Mouse (Mus musculus) urinary bladder, postnatal 36 days (tissue): ENCODE data around the gene E2f1.

Experiments used
- DNase-seq, 2 experiments: peaks; one replicate each; pipeline ENCODE4 v3.0.0; 2022; ENCODE audit warnings: low spot score in 2 of 2, mixed read lengths in 1 of 2

Gene E2f1

GRCm38 (mm10) chr2:154583906-154584872 is 14.5 kb upstream of the E2f1 start:
- no peak for DNase-seq

GRCm38 (mm10) chr2:154581421-154581820 is 11.7 kb upstream of the E2f1 start:
- no peak for DNase-seq

GRCm38 (mm10) chr2:154580586-154580985 is 10.9 kb upstream of the E2f1 start:
- peak in 1 of 2 experiments; percentile 48 for DNase-seq

- DNase-seq, result no peak
Measured at GRCm38 (mm10) chr2:154577744-154578067, 8.0 kb upstream of the E2f1 start.

- DNase-seq, result no peak
Measured at GRCm38 (mm10) chr2:154576876-154577743, 7.4 kb upstream of the E2f1 start.

GRCm38 (mm10) chr2:154574271-154574670 is 4.6 kb upstream of the E2f1 start:
- no peak for DNase-seq

- no peak for DNase-seq
Measured at GRCm38 (mm10) chr2:154572996-154573395, 3.3 kb upstream of the E2f1 start.

GRCm38 (mm10) chr2:154571976-154572375 is 2.3 kb upstream of the E2f1 start:
- no peak for DNase-seq

- DNase-seq, result no peak
Measured at GRCm38 (mm10) chr2:154571266-154571665, 1.6 kb upstream of the E2f1 start.

- DNase-seq, result no peak
Measured at GRCm38 (mm10) chr2:154570666-154571065, 974 bp upstream of the E2f1 start.

GRCm38 (mm10) chr2:154569071-154569748 is 482 bp downstream of the E2f1 start:
- peak; percentile 41 to 47 for DNase-seq

GRCm38 (mm10) chr2:154568329-154569070 is 1.2 kb downstream of the E2f1 start:
- no peak for DNase-seq

GRCm38 (mm10) chr2:154567766-154568165 is 1.9 kb downstream of the E2f1 start:
- no peak for DNase-seq

GRCm38 (mm10) chr2:154566641-154567040 is 3.1 kb downstream of the E2f1 start:
- DNase-seq, result no peak

GRCm38 (mm10) chr2:154565562-154565961 is 4.1 kb downstream of the E2f1 start:
- DNase-seq, result no peak

GRCm38 (mm10) chr2:154563612-154564170 is 6.0 kb downstream of the E2f1 start:
- no peak for DNase-seq

- DNase-seq, result no peak
Measured at GRCm38 (mm10) chr2:154558264-154559039, 11.2 kb downstream of the E2f1 start, which contains the start of gene Necab3. Gene Necab3, minus strand, starts transcription at chr2:154558890.

GRCm38 (mm10) chr2:154557184-154557832 is 12.4 kb downstream of the E2f1 start:
- no peak for DNase-seq

GRCm38 (mm10) chr2:154555235-154555634 is 14.5 kb downstream of the E2f1 start:
- no peak for DNase-seq
